Mouse (Mus musculus): ENCODE measurements around the gene Fah.

DNA sequence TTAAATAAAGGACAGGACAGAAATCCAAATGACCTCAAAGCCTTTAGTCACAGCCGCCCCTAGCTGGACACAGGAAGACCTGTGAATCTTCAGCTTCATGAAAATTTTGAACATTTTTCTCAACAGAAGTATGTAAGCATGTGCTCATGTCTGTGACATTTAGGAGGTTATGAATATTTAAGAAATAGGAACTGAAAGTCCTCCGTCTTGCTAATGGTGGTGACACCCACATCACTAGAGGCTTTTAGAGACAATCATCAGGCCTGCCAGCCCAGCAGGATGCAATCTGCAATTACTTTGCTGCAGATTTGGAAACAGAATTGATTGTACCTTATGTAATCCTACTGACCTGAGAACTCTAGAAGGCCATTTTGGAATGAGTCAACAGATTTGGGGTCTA lies 55.0 kb downstream of the Fah start:
- no peak for TF ChIP-seq CTCF (conservative IDR thresholded peaks at IDR 0.05; ENCODE audit: low read length)
- no peak for TF ChIP-seq NANOG (IDR thresholded peaks at IDR 0.05; ENCODE audit: borderline replicate concordance, low read length)

All from E14TG2a.4 (cell line).